Mouse (Mus musculus) heart, embryonic 11.5 days (tissue): ENCODE data around the gene St6galnac3. TPM values are rescaled to one million over a fixed set of nuclear protein-coding genes. Genes with fewer than 3 reads are reported as not detected.

Experiments
- ATAC-seq: fragments of 200-750 bp; cut with Nextera tagmentation; replicated peaks from 2 replicates; pipeline ENCODE4 v1.8.0; 2017; ENCODE audit warnings: moderate library complexity; ENCODE audit not compliant: insufficient number of reproducible peaks, low FRiP score, low TSS enrichment
- H3K27ac ChIP-seq: fragments of 300-500 bp; sonication (generic); 2 replicates; pipeline ENCODE4 v1.5.1; 2014; ENCODE audit warnings: mild to moderate bottlenecking, low read depth, low read length
- H3K27me3 ChIP-seq: fragments of 300-500 bp; sonication (generic); 2 replicates; pipeline ENCODE4 v1.6.1; 2014; ENCODE audit warnings: mild to moderate bottlenecking, low read length, mixed read lengths; ENCODE audit not compliant: control insufficient read depth, insufficient read depth
- H3K36me3 ChIP-seq: fragments of 300-500 bp; sonication (generic); 2 replicates; pipeline ENCODE4 v1.6.1; 2014; ENCODE audit warnings: mild to moderate bottlenecking, low read length, moderate library complexity, mixed read lengths; ENCODE audit not compliant: control insufficient read depth, insufficient read depth
- H3K4me1 ChIP-seq: fragments of 300-500 bp; sonication (generic); 2 replicates; pipeline ENCODE4 v1.6.1; 2014; ENCODE audit warnings: low read length; ENCODE audit not compliant: control insufficient read depth, insufficient read depth
- H3K4me2 ChIP-seq: fragments of 300-500 bp; sonication (generic); 2 replicates; pipeline ENCODE4 v1.6.1; 2014; ENCODE audit warnings: mild to moderate bottlenecking, moderate library complexity
- H3K4me3 ChIP-seq: fragments of 300-500 bp; sonication (generic); 2 replicates; pipeline ENCODE4 v1.5.1; 2014; ENCODE audit warnings: low read depth, low read length
- H3K9ac ChIP-seq: fragments of 300-500 bp; sonication (generic); 2 replicates; pipeline ENCODE4 v1.6.1; 2014; ENCODE audit warnings: mild to moderate bottlenecking, low read depth, low read length, moderate library complexity
- H3K9me3 ChIP-seq: fragments of 300-500 bp; sonication (generic); replicated peaks from 2 replicates; pipeline ENCODE4 v1.6.1; 2016; ENCODE audit warnings: low read length; ENCODE audit not compliant: control insufficient read depth
- WGBS: fragments of 180-500 bp; shearing (Covaris S2); extraction: QIAGEN DNeasy Blood & Tissue Kit; methylation state at CpG from one replicate; pipeline ENCODE4 v1.1.7; 2014; ENCODE audit not compliant: insufficient replicate concordance; 5-methylcytosine and 5-hydroxymethylcytosine counted together
- polyA plus RNA-seq: library from polyadenylated mRNA; unstranded; fragments of >200 nt; fragmentation: Nextera tagmentation; extraction: Ambion mirVana; gene quantifications from 2 replicates; pipeline ENCODE4 v1.2.1, GENCODE M21; 2014

The St6galnac3 gene
- polyA plus RNA-seq, 1 experiment from 2014 or later: 29.6 TPM

- Histone ChIP-seq H3K4me2 (no peak overlapping the region), H3K4me3 (no peak overlapping the region)
- WGBS: 81% methylated on average over 7 of the region's 7 CpGs
Measured at GRCm38 (mm10) chr3:153193025-153193424, 531.9 kb downstream of the St6galnac3 start.

DNA sequence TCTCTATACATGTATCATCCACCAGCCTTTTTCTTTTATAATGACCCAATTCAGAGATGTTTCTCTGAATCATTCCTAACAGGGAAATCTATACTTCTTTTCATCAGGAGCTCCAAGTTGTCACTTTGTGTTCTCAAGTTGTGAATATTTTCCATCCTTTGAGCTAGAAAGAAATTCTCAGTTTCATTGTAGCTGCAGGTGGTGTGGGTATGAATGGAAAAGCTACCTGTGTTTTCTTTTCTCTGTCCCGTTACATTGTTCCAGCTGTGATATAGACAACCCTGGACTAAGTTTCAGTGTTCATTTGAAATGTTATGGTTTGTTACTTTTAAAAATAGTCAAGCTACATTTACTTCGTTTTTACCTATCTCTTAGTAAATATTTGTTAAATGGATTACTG lies 534.2 kb downstream of the St6galnac3 start:
- Histone ChIP-seq H3K4me3 (no peak overlapping the region), H3K27me3 (no peaks in the 10 kb centered on the region), H3K9me3 (no peaks in the 10 kb centered on the region), H3K4me1 (no peaks in the 10 kb centered on the region), H3K27ac (no peak overlapping the region), H3K4me2 (no peak overlapping the region), H3K9ac (no peak overlapping the region), H3K36me3 (no peaks in the 10 kb centered on the region)
- no peak for ATAC-seq
- WGBS: 76% methylated on average over 2 of the region's 2 CpGs

More at GRCm38 (mm10) chr3:153193025-153193424, 531.9 kb downstream of the St6galnac3 start:
- no peaks in the 10 kb centered on the region for H3K9me3 ChIP-seq
- H3K36me3 ChIP-seq: no peaks in the 10 kb centered on the region
- no peaks in the 10 kb centered on the region for H3K27me3 ChIP-seq
- no peaks in the 10 kb centered on the region for H3K4me1 ChIP-seq
- no peak overlapping the region for H3K27ac ChIP-seq
- ATAC-seq: no peak
- no peak overlapping the region for H3K9ac ChIP-seq

DNA sequence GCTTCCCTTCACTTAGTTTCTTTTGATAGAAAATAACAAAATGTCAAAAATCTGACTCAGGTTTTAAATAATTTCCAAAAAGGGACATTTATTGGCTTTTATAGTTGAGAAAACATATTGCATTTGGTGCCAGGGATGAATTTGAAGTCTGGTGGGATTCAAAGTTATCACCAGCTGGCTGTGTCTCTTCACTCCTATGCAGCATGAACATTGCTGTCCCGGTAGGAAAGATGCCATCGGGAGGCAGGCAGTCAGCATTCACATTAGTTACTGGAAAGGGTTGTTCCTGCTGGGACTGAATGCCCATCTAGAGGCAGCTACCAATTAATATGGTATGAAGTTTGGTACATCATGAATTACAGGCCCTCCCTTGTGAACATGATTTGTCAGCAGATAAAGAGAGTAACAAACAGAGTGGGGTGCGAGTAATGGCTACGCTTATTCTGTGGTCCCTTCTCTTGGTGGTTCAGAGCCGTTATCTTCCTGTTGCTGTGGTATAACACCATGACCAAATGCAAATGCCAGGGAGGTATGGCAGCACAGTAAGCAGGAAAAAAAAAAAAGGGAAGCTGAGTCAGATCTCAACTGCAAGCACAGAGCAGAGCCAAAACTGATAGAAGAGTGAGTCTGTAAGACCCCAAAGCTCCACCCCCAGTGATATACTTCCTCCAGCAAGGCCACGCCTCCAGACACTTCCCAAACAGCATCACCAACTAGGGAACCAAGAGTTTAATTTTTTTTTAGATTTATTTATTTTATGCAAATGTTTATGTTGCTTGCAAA lies 535.1 kb downstream of the St6galnac3 start:
- Histone ChIP-seq H3K9ac (no peak overlapping the region), H3K27me3 (no peaks in the 10 kb centered on the region), H3K9me3 (no peaks in the 10 kb centered on the region), H3K4me1 (no peaks in the 10 kb centered on the region), H3K36me3 (no peaks in the 10 kb centered on the region), H3K4me2 (no peak overlapping the region), H3K27ac (no peak overlapping the region), H3K4me3 (no peak overlapping the region)
- WGBS: 83% methylated on average over 6 of the region's 6 CpGs
- no peak for ATAC-seq

- no peak overlapping the region for H3K4me3 ChIP-seq
- H3K4me2 ChIP-seq: no peak overlapping the region
- no peaks in the 10 kb centered on the region for H3K36me3 ChIP-seq
- H3K27me3 ChIP-seq: no peaks in the 10 kb centered on the region
- WGBS: 72% methylated on average over 2 of the region's 2 CpGs
- H3K9ac ChIP-seq: no peak overlapping the region
- no peak for ATAC-seq
- no peaks in the 10 kb centered on the region for H3K4me1 ChIP-seq
- no peaks in the 10 kb centered on the region for H3K9me3 ChIP-seq
- H3K27ac ChIP-seq: no peak overlapping the region
Measured at GRCm38 (mm10) chr3:153188224-153188623, 536.8 kb downstream of the St6galnac3 start.

- no peak for ATAC-seq
- Histone ChIP-seq H3K36me3 (no peaks in the 10 kb centered on the region), H3K27me3 (no peaks in the 10 kb centered on the region), H3K9ac (no peak overlapping the region), H3K4me2 (no peak overlapping the region), H3K9me3 (no peaks in the 10 kb centered on the region), H3K27ac (no peak overlapping the region), H3K4me1 (no peaks in the 10 kb centered on the region), H3K4me3 (no peak overlapping the region)
- 68% methylated on average over 3 of the region's 3 CpGs for WGBS
Measured at GRCm38 (mm10) chr3:153185117-153185516, 539.9 kb downstream of the St6galnac3 start.

DNA sequence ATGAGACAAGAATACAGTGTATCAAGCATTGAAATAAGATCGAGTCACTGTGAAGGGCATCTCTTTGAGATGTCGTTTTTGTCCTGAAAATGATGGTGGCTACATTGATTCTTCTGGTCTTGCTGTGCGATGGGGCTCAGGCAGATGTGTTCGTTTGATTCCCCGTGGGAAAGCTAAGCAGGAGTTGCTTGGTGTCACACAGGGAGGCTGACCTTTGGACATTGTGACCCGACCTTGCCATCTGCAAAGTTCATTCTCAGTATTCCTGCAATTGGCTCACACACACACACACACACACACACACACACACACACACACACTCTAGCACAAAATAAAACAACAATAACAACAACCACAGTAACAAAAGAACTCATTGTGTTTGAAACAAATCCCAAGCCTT lies 543.7 kb downstream of the St6galnac3 start:
- ATAC-seq: no peak
- Histone ChIP-seq H3K4me1 (no peaks in the 10 kb centered on the region), H3K4me2 (no peak overlapping the region), H3K36me3 (no peaks in the 10 kb centered on the region), H3K9ac (no peak overlapping the region), H3K9me3 (no peaks in the 10 kb centered on the region), H3K27me3 (no peaks in the 10 kb centered on the region), H3K4me3 (no peak overlapping the region), H3K27ac (no peak overlapping the region)
- WGBS: 69% methylated on average over 6 of the region's 6 CpGs

DNA sequence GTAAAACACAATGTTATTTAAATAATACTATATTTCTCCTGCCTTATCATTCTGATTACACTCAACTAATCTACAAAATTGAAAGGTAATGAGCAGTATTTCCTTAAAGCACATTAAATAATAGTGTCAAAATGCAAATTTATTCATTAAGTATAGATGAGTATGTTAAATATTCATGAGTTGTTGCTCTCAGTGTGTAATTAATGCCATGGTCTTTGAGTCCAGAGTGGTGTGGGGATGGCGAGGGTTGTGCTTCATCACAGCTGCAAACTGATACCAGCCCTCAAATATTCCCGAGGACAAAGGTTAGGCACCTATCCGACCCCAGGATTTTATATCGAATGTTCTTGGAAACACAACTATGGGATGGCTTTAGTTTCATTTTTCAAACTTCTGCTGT lies 548.2 kb downstream of the St6galnac3 start:
- Histone ChIP-seq H3K4me3 (no peak overlapping the region), H3K36me3 (no peaks in the 10 kb centered on the region), H3K4me2 (no peak overlapping the region), H3K9ac (no peak overlapping the region), H3K9me3 (no peaks in the 10 kb centered on the region), H3K4me1 (no peaks in the 10 kb centered on the region), H3K27me3 (no peaks in the 10 kb centered on the region), H3K27ac (no peak overlapping the region)
- no peak for ATAC-seq
- 83% methylated on average over 4 of the region's 4 CpGs for WGBS

GRCm38 (mm10) chr3:153176325-153176724 lies 548.6 kb downstream of the St6galnac3 start:
- Histone ChIP-seq H3K9me3 (no peaks in the 10 kb centered on the region), H3K4me1 (no peaks in the 10 kb centered on the region), H3K4me2 (no peak overlapping the region), H3K27me3 (no peaks in the 10 kb centered on the region), H3K4me3 (no peak overlapping the region), H3K9ac (no peak overlapping the region), H3K36me3 (no peaks in the 10 kb centered on the region), H3K27ac (no peak overlapping the region)
- ATAC-seq: no peak
- 59% methylated on average over 6 of the region's 6 CpGs for WGBS
